Mouse (Mus musculus) frontal cortex, adult 2 months (tissue): ENCODE results near the gene Ube2q1. TPM values are rescaled to one million over a fixed set of nuclear protein-coding genes. Genes with fewer than 3 reads are reported as not detected.
A peak's percentile ranks its signal among the peaks of the same experiment; 100 is the strongest.
"Not testable (repeated sequence)": the region's sequence is repeated elsewhere in the genome, so short reads cannot be mapped to it uniquely, and the experiment has no call there.

Experiments
- DNase-seq, 2 experiments: peaks; one replicate each; pipeline ENCODE4 v3.0.0; 2022; ENCODE audit warnings: low spot score in 1 of 2; ENCODE audit errors: extremely low spot score in 1 of 2
- polyA plus RNA-seq: library from polyadenylated mRNA; depleted of rRNA; stranded (reverse); fragments of >200 nt; gene quantifications from 2 replicates; pipeline ENCODE4 v1.2.3, GENCODE M21; 2012

Ube2q1 gene
- polyA plus RNA-seq, 1 experiment = 58.0 TPM

DNA sequence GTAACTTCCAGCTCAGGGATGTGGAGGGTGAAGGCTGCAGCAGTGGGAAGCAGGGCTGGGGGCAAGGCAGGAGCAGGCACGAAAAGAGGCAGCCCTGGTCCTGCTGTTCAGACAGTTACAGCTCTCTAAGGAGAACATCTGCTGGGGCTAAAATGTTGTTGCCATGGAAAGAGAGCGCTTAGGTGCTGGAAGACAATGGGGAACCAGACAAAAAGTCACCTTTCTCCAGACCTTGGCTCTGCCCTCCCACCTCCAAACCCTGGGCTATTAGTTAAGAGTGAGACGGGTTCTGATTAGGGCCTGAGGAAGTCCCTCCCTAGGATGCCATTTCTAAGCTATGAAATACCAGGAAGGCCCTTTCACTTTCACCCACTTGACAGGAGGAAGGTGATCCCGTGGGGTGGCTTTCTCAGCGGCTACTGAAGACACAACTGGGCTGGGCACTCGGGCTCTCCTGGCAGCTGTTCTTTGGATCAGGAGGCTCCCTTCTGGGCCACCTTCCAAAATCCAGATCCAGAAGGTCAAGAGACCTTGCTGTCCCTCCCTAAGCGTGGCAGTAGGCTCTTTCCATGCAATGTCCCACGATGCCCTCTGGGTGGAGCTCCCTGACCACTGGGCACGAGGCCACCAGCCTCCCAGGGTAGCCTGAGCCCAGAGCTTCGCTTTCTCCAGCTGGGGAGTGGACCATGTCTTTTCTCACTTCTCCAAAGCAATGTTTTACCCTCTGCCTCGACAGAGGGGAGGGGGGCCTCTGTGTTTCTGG is 11.8 kb downstream of the Ube2q1 start:
- DNase-seq = peak in 1 of 2 experiments; percentile 69

DNA sequence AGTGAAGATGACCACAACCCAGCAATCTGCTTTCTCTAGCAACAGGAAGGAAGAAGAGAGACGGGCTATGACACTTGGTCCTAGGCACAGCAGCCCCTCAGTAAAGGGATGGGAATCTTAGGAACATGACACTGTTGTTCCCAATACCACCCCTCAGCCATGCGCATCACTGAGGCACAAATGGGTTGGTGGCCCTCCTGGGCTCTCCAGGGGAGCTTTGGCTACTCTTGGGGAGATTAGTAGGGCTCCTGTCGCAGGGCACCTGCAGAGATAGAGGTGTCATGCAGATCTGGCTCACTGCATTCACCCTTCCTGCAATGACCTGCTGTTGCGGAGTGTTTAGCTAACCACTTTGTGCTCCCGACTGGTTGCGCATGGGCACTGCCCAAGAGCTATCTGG is 12.9 kb downstream of the Ube2q1 start:
- no peak for DNase-seq

DNA sequence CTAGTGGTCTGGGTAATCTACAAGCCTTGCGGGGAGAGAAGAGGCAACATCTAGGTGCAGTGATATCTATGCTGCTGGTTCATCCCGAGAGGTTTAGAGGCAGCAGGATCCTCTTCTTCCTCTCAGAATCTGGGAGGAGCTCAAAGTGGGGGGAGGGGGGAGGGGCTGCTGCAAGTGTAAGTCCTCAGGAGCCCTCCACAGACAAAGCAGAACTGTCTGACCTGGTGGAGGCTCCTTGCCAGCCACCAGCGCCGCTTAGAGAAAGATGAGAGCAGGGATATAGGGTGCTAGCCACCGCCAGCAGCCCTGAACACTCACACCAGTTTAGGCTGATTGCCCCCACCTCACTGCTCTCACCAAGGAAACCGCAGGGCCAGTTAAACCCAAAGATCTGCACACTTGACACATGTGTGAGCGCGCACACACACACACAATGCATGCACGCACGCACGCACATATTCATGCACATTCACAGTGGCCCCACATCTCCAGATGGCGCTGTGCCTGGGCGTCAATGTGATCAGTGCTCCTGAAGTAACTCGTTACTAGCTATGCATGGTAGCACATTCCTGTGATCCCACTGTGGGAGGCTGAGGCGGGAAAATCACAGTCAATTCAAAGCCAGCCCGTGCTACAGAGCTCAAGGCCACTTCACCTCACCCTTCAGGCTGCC is 15.4 kb downstream of the Ube2q1 start:
- no peak for DNase-seq

DNA sequence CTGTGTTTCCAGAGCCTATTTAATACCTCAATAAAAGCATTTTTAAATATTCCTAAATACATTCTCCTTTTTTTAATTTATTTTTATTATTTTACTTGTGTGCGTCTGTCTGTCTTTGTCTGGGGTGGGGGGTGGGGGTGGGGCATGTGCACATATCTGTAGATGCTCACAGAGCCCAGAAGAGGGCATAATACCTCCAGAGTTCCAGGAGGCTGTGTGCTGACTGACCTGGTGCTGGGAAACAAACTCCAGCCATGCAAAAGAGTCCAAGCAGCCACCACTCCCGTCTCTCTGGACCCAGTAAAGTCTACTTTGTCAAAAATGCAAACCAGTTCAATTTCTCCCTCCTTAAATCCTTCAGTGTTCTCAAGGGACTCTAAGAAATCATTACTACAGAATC is 21.2 kb downstream of the Ube2q1 start:
- no peak for DNase-seq

DNA sequence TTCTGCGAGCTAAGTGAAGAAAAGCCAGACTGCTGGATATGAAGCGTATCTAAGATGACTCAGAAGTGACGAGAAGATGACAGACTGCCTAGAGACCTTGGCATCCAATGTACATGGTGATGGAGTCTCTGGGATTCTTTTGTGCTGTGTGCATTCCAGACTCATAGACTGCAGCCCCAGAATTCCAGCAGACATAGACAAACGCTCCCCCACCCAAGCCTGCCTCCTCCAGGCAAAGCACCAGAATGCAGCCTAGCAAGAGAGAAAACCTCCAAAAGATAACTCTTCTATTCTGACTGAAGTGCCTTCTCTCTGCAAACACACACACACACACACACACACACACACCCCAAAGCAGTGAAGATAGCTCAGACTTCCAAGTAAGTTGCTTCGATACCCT is 22.3 kb downstream of the Ube2q1 start:
- no peak for DNase-seq

DNA sequence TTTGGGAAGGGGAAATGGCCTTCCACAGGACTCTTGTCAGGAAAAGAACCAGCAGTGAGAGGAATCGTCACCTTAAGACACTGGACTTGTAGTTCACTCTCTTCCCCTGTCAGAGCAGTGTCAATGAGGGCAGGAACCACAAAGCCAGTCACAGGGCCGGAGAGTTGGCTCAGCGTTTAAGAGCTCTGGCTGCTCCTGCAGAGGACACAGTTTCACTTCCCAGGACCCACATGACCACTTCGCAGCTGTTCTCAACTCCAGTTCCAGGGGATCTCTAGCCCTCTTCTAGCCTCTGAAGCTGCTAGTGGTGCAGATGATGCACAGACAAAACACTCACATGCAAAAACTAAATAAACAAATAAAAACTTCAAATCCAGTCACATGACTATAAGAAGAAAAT is 22.9 kb downstream of the Ube2q1 start:
- no peak for DNase-seq

DNA sequence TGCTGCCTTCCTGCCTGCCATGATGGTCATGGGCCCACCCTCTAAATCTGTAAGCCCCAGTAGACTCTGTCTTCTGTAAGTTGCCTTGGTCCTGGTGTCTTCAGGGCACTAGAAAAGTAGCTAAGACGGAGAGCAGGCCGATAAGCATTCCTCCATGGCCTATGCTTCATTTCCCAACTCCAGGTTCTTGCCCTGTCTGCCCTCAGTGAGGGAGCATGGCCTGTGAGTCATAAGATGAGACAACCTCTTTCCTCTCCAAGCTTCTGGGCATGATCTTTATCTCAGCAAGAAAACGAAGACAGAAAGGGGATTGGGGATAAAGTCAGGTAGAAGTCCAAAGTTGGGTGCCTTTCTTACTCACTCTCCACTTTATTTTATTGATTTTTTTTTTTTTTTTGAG is 25.1 kb downstream of the Ube2q1 start:
- DNase-seq = no peak

DNA sequence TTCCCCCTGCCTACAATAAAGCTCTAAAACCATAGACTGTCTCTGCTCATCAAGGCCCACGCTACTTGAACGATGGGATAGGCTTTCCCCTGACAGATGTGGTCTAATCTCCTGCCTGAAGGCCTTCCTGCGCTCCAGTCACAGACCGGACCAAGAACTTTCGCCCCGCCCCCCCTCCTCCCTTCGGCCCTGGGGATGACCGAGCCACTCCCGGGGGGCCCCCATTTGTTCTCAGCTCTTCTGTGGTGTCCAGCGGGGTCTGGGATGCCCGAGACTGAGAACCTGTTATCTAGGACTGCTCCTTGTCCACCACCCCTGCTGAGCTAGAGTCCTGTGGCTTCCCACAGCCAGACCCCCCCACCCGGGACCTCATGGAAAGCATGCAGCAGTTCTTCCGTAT is 26.1 kb downstream of the Ube2q1 start:
- no peak for DNase-seq

DNA sequence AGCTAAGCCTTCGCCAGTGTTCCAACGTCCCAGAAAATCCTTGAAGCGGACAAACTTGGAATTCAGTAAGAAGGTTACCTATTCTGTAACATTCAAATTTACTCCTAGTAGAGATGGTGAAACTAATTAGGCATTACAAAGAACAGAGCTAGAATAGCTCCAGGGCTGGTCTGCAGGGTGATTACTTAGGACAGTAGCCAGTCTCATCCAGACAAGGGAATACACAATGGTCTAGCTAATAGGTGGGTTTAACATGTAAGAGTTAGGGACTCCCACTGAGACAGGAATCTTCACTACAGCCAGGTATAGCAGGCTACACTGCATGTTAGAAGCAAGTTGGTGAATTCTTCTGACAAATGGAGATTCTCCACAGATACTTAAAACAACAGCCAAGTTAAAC is 26.7 kb downstream of the Ube2q1 start:
- not testable (repeated sequence) for DNase-seq

DNA sequence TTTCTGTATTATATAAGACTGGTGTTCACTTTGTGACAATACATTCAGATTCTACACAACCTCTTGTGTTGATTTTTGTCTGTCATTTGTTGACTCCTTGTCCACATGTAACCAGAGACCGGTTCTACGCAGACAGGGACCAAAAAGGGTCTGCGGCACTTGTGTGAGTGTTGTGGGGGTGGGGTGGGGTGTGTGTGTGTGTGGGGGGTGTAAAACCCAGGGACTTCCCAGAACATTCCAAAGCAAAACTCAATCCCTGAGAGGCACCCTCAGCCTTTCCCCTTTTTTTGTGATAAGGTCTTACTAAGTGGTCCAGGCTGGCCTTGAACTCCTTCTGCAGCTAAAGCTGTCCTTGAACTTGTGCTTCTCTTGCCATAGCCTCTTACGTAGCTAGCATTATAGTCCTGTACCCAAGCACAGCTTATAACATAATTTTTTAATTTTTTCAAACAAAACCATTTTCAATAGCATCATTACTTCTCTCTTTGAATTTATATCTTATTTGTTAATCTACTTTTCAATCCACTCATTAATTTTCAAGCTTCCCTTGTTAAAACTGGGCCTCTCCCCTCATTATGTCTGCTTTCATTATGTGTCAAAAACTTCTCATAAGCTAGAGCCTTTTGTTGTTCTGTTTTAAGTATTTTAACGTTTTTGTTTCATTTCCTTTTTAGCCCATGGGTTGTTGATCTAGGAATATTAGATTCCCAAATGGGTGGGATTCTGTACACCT is 27.5 kb downstream of the Ube2q1 start:
- no peak for DNase-seq

DNA sequence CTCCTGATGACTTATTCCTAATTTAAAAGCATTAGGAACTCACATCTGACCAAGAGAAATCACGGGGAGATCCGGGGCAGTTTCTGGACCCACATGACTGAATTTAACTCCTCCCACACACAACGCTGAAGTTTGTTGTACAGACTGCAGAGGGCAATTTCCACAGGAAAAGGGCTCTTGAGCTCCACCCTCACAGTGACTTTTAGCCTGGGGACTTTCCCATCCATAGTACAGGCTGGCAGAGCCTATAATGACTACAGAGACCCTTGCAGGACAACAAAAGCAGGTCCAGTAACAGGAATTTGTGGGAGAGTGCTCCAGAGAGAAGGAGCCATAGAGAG is 28.1 kb downstream of the Ube2q1 start:
- DNase-seq = no peak

DNA sequence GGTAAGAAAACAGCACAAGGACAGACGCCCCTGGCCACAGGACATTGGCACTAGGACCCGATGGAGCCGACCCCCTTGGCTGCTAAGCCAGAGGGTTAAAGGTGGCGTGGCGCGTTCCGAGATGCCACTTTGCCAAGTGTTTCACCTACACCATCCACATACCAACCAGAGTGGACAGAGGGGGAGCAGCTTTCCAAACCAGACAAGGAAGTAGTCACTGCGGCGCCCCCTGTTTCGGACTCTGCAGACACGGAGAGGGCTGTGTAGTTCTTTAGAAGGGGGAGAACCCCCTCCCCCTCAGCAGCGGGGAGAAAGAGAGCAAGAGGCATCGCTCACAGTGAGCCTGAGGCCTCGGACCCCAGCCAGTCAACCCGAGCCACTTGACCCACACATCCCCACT is 29.5 kb downstream of the Ube2q1 start:
- DNase-seq = no peak

DNA sequence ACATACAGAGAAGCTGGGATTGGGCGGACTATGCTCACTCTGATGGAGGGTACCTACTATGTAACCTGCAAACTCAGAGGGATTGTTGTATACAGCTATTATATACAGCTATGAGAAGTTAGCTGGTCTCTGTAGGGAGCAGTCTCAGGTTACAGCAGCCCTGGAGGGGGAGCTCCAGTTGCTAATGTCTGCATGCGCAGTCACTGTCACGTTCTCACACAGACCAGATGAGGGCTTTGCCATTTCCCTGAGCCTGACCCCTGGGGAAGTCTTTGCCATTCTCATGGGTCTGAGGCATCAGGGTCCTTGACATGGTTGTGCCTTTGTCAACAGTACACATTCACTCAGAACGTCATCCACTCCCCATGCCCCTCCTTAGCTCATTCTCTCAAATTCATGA is 31.8 kb downstream of the Ube2q1 start:
- no peak for DNase-seq

DNA sequence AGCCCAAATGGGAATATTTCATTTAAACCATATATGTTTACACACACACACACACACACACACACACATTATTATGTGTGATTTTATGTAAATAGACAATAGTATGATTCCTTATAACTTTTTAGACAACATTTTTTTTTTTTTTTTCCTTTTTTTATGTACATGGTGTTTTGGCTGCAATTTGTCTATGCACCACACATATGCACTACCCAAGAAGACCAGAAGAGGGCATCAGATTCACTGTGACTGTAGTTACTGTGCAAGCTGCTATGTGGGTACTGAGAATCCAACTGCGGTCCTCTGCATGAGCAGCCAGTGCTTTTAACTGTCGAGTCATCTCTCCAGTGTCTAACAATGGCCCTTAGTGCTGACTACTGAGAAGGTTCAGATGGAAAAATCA is 33.3 kb downstream of the Ube2q1 start:
- no peak for DNase-seq

DNA sequence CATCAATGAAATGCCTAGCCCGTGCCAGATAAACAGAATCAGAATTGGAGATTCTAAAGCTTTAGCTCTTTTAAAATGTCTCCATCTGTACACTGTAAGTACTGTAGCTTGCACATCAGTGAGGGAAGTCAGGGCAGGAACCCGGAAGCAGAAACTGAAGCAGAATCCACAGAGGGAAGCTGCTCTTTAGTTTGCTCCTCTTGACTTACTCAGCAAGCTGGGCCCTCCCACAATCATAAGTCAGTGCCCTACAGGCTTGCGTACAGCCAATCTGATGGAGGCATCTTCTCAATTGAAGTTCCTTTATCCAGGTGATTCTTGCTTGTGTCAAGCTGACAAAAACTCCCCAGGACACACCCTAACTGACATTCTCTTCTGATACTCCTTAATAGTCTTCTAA is 33.8 kb downstream of the Ube2q1 start:
- DNase-seq = no peak

DNA sequence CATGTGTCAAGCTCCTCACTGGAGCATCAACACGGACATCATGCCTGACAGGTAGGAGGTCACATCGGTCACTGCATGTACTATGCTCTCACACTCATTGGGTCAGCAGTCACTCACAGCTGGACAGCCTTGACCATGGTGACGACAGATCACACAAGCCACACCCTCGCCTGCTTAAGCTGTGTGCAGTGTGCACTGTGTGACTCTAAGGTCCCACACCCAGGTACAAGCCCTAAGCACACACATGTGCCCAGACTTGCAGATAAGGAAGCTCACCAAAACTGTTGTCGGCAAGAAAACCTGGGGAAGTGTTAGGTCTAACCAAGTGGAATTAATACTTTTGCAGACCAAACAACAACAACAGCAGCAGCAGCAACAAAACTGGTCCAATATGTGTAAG is 34.5 kb downstream of the Ube2q1 start:
- no peak for DNase-seq

DNA sequence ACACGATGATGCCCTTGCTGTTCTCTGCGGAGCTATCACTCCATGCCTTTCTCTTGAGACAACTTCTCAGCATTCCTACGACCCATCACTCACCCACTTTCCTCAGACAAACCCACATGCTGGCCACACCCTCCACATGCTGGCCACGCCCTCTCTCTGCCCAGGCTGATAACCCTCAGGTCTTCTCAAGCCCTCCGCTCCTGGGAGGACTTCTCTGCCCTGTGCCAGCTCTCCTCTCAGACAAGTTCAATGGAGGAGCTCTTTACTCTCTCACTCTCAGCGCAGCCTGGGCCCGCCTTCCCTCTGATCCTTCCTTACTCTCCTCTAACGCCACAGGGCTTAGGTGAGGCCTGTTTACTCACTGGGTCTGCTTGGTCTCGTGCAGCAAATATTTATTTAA is 35.2 kb downstream of the Ube2q1 start:
- no peak for DNase-seq

DNA sequence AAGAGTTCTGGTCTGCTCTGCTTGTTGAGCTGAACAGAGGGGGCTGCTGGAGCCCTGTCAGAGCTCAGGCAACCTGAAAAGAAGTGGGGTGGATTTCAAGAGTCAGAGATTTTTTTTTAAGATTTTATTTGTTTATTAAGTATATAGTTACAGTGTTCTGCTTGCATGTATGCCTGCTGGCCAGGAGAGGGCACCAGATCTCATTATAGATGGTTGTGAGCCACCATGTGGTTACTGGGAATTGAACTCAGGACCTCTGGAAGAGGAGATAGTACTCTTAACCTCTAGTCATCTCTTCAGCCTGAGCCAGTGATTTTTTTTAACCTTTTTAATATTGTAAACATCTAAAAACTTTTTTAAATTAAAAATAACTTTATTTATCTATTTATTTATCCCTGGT is 37.4 kb downstream of the Ube2q1 start:
- DNase-seq = no peak

DNA sequence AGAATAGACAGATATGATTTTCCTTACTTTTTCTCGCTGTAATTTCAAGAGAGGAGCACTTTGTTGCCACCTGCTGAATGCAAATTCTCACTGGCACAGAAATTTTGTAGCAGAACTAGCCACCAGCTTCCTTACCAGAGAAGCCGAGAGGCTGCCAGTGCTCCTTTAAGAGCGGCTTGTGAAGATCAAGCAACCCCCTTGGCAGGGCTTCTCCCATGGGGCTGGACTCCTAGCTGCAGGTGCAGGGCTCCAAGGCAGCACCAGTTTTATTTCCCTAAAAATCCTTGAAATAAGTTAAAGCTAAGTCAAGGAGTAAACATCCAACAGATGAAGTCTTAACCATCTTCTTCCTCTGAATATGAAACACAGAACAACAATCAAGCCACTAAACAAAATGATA is 38.8 kb downstream of the Ube2q1 start:
- DNase-seq = no peak

DNA sequence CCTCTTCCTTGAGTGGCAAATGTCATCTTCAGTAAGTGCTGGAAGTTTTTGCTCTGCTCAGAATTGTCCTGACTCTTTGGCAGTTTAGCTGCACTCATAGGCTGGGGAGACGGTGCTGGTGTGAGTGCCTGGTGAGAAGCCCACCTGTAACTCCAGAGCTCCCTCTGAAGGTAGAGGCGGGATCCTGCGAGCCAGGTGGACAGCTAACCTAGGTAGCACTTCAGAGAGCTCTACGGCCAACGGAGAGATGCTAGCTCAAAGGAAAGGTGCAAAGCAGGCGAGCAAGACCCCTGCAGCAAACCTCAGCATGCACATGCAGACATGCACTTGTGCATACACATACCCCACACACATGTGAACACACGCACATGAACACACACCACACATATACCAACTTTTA is 40.6 kb downstream of the Ube2q1 start:
- no peak for DNase-seq

DNA sequence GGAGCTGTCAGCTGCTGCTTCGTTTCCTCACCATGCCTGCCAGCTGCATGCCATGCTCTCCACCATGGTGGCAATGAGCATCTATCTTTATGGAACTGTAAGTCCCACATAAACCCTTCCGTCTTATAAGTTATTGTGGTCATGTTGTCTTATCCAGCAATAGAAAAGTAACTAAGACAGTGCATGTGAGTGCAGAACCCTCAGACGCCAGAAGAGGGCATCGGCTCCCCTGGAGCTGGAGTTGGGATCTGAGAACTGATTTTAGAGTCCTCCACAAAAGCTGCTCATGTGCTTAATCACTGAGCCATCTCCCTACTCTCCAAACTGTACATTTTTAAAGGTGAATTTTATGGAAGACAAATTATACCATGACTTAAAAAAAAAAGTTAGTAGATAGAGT is 43.6 kb downstream of the Ube2q1 start:
- DNase-seq = peak in 1 of 2 experiments; percentile 9

DNA sequence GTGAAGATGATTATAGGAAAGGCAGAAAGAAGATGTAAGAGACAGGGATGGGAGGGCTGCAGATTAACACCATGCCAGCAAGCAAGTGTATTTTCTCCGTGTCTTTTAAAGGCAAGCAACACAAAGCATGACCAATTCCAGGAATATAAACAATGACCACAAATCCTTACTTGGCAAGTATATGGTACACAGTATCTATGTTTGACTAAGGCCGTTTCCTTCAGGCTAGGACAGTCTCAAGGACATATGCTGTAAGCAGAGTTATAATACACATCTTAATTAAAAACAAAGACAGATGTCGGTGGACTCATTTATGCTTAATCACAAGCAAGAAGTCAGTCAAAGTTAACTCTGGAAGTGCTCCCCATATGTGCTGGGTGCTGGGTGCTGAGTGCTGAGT is 45.2 kb downstream of the Ube2q1 start:
- DNase-seq = no peak
